In genomic region chr1:153333296-153334121, GRCm38 (mm10) we compare ENCODE assay signal across 8 mouse cellular contexts. TPM values are rescaled to one million over a fixed set of nuclear protein-coding genes. Genes with fewer than 3 reads are reported as not detected.
DNase-seq lines count a peak whose midpoint lies in the region; ATAC-seq and TF ChIP-seq lines count a peak whose summit lies in the region.

No protein-coding gene starts in this region.

- H3K4me2 ChIP-seq in forebrain, embryonic 13.5 days: peak overlapping the region; percentile 98
- peak overlapping the region; percentile 96 for H3K4me2 ChIP-seq in midbrain, embryonic 11.5 days

- no peak for TF ChIP-seq CTCF in spleen, adult 2 months (IDR thresholded peaks at IDR 0.05; ENCODE audit: extremely low read depth, insufficient read depth, insufficient read length, insufficient replicate concordance)

- no peak for TF ChIP-seq POLR2A in spleen, adult 2 months (IDR thresholded peaks at IDR 0.05; ENCODE audit: low read depth, low read length)

- peak overlapping the region; percentile 91 for H3K9ac ChIP-seq in forebrain, embryonic 13.5 days
- H3K9ac ChIP-seq in midbrain, embryonic 11.5 days (ENCODE audit: low read length): peak overlapping the region; percentile 93; the same call in 1 of the 2 replicates

- ATAC-seq in forebrain, embryonic 13.5 days: no peak; the same call in none of the 2 replicates
- no peak; the same call in 1 of the 2 replicates for ATAC-seq in midbrain, embryonic 11.5 days (ENCODE audit: low FRiP score)

- intact Hi-C loops in left cerebral cortex, postnatal 25 days (cut with DNase I): loop anchor here (2.0 to 5.0 kb wide), 4 partner anchors 25 to 109 kb away; no protein-coding TSS in a partner anchor

- no peaks in the 10 kb centered on the region for H3K36me3 ChIP-seq in spleen, adult 2 months (ENCODE audit: control insufficient read depth, insufficient read depth, low read length)
- H3K36me3 ChIP-seq in forebrain, embryonic 13.5 days (ENCODE audit: poor library complexity, severe bottlenecking): no peaks in the 10 kb centered on the region
- H3K36me3 ChIP-seq in midbrain, embryonic 11.5 days (ENCODE audit: control insufficient read depth, insufficient read depth, low read length): no peaks in the 10 kb centered on the region

- peaks cover 6% of the 10 kb centered on the region for H3K4me1 ChIP-seq in spleen, adult 2 months (ENCODE audit: control insufficient read depth, insufficient read depth, insufficient read length)
- H3K4me1 ChIP-seq in forebrain, embryonic 13.5 days: peaks cover 29% of the 10 kb centered on the region
- H3K4me1 ChIP-seq in midbrain, embryonic 11.5 days (ENCODE audit: control insufficient read depth, insufficient read depth, low read length): peaks cover 19% of the 10 kb centered on the region

- no peaks in the 10 kb centered on the region for H3K9me3 ChIP-seq in forebrain, embryonic 13.5 days (replicated peaks)
- H3K9me3 ChIP-seq in midbrain, embryonic 11.5 days (ENCODE audit: control insufficient read depth, low read length): no peaks in the 10 kb centered on the region

- DNase-seq in spleen, adult 2 months (ENCODE audit: low read depth in 1 of 2, low spot score in 2 of 2): no peak
- DNase-seq in spleen, adult 18-20 months: no peak
- DNase-seq in brain, adult 2 months (ENCODE audit: low read depth, low spot score): peak; percentile 94
- DNase-seq in heart, postnatal 4 days: peak; percentile 62
- DNase-seq in left cerebral cortex, postnatal 25 days (ENCODE audit: low spot score in 2 of 2): peak; percentile 29 to 74
- DNase-seq in midbrain, embryonic 11.5 days (ENCODE audit: low spot score, missing footprints): no peak
- DNase-seq in embryo, embryonic 9.5 days (ENCODE audit: extremely low spot score): no peak

- 6% methylated on average over 22 of the region's 22 CpGs for WGBS in spleen, adult 2 months
- 7% methylated on average over 22 of the region's 22 CpGs for WGBS in forebrain, embryonic 13.5 days
- 8% methylated on average over 22 of the region's 22 CpGs for WGBS in midbrain, embryonic 11.5 days

- H3K27me3 ChIP-seq in spleen, adult 2 months (ENCODE audit: control insufficient read depth, insufficient read depth, low read length): no peaks in the 10 kb centered on the region; the same call in 1 of the 2 replicates
- no peaks in the 10 kb centered on the region for H3K27me3 ChIP-seq in forebrain, embryonic 13.5 days
- no peaks in the 10 kb centered on the region for H3K27me3 ChIP-seq in midbrain, embryonic 11.5 days (ENCODE audit: control insufficient read depth, insufficient read depth, low read length)

- 0 out of 2 replicates have a peak overlapping the region, but pooled peaks have one; percentile 11 for H3K27ac ChIP-seq in spleen, adult 2 months (ENCODE audit: insufficient read depth, low read length)
- peak overlapping the region; percentile 84 for H3K27ac ChIP-seq in forebrain, embryonic 13.5 days
- H3K27ac ChIP-seq in midbrain, embryonic 11.5 days (ENCODE audit: low read depth, low read length): no peak overlapping the region; the same call in 1 of the 2 replicates

- H3K4me3 ChIP-seq in spleen, adult 2 months (ENCODE audit: extremely low read depth, insufficient read depth, insufficient read length): peak overlapping the region; percentile 97; the same call in 1 of the 2 replicates
- H3K4me3 ChIP-seq in forebrain, embryonic 13.5 days: peak overlapping the region; percentile 88
- peak overlapping the region; percentile 90 for H3K4me3 ChIP-seq in midbrain, embryonic 11.5 days (ENCODE audit: low read depth, low read length)

RNA-seq across cellular contexts. Expression of gene Lamc1, which starts 0.9 kb away (rescaled TPM):
- polyA plus RNA-seq in spleen, adult 2 months (2012; rRNA removed): 13.0 and 15.7 TPM in 2 replicates
- polyA plus RNA-seq in forebrain, embryonic 13.5 days (2015; fragmentation: Nextera tagmentation; extraction: Ambion mirVana): 11.8 and 12.8 TPM in 2 replicates
- total RNA-seq in heart, postnatal 4 days (2021): 100 to 1,000 TPM; 351 to 364 TPM
- total RNA-seq in left cerebral cortex, postnatal 25 days (2021): 10 to 100 TPM; 23.2 to 29.4 TPM
- polyA plus RNA-seq in midbrain, embryonic 11.5 days (2014; fragmentation: Nextera tagmentation; extraction: Ambion mirVana): 24.6 and 26.5 TPM in 2 replicates

Comparison
In these comparisons a context has a peak if more than half of its experiments do, and no peak if none do; other contexts are left out.
1. DNase-seq: peak in brain, adult 2 months (single experiment), heart, postnatal 4 days (single experiment) and left cerebral cortex, postnatal 25 days (2 of 2); none in spleen, adult 2 months (0 of 2), spleen, adult 18-20 months (0 of 2), midbrain, embryonic 11.5 days (single experiment) and embryo, embryonic 9.5 days (single experiment).
2. Peak in every context shown above with its lines, with median percentiles within 50 percentile points of each other: H3K4me3 ChIP-seq.